Mouse (Mus musculus) stomach, postnatal 0 days (tissue): ENCODE measurements at regions not wholly inside any gene's neighbourhood (a gene's known extent, or its start where the extent isn't known, plus 50 kb on each side); places are given as distances from the start of the nearest gene placed in this dataset.

Experiments
- ATAC-seq: fragments of 200-750 bp; cut with Nextera tagmentation; 2 replicates; pipeline ENCODE4 v1.8.0; 2017; ENCODE audit not compliant: low FRiP score, low TSS enrichment
- DNase-seq: peaks from one replicate; pipeline ENCODE4 v3.0.0-alpha.2; 2016; ENCODE audit warnings: low spot score
- H3K27ac ChIP-seq: fragments of 300-500 bp; sonication (generic); replicated peaks from 2 replicates; pipeline ENCODE4 v1.5.1; 2014; ENCODE audit warnings: mild to moderate bottlenecking, control low read depth
- H3K27me3 ChIP-seq: fragments of 300-500 bp; sonication (generic); 2 replicates; pipeline ENCODE4 v1.6.1; 2014; ENCODE audit warnings: low read length; ENCODE audit not compliant: control insufficient read depth, insufficient read depth
- H3K36me3 ChIP-seq: fragments of 300-500 bp; sonication (generic); 2 replicates; pipeline ENCODE4 v1.6.1; 2014; ENCODE audit warnings: low read length, mixed read lengths; ENCODE audit not compliant: control insufficient read depth, insufficient read depth
- H3K4me1 ChIP-seq: fragments of 300-500 bp; sonication (generic); replicated peaks from 2 replicates; pipeline ENCODE4 v1.6.1; 2014; ENCODE audit warnings: antibody characterized with exemption; ENCODE audit not compliant: control insufficient read depth, insufficient read depth
- H3K4me2 ChIP-seq: fragments of 300-500 bp; sonication (generic); replicated peaks from 2 replicates; pipeline ENCODE4 v1.6.1; 2014; ENCODE audit warnings: low read depth, mild to moderate bottlenecking, control low read depth, moderate library complexity
- H3K4me3 ChIP-seq: fragments of 300-500 bp; sonication (generic); 2 replicates; pipeline ENCODE4 v1.5.1; 2014; ENCODE audit warnings: low read depth, low read length, control low read depth
- H3K9ac ChIP-seq: fragments of 300-500 bp; sonication (generic); 2 replicates; pipeline ENCODE4 v1.6.1; 2014; ENCODE audit warnings: mild to moderate bottlenecking, low read length, control low read depth, mixed read lengths
- H3K9me3 ChIP-seq: fragments of 300-500 bp; sonication (generic); 2 replicates; pipeline ENCODE4 v1.6.1; 2016; ENCODE audit warnings: low read length; ENCODE audit not compliant: control insufficient read depth
- CTCF ChIP-seq: IDR thresholded peaks from 2 replicates; pipeline ENCODE4 v1.5.1; 2016; ENCODE audit warnings: antibody characterized with exemption, low read depth, mild to moderate bottlenecking, moderate library complexity
- EP300 ChIP-seq: optimal IDR thresholded peaks from 2 replicates; pipeline ENCODE3; 2016; ENCODE audit warnings: antibody characterized with exemption
- WGBS: fragments of 180-500 bp; shearing (Covaris S2); extraction: QIAGEN DNeasy Blood & Tissue Kit; methylation state at CpG from one replicate; pipeline ENCODE4 v1.1.7; 2014; 5-methylcytosine and 5-hydroxymethylcytosine counted together

DNA sequence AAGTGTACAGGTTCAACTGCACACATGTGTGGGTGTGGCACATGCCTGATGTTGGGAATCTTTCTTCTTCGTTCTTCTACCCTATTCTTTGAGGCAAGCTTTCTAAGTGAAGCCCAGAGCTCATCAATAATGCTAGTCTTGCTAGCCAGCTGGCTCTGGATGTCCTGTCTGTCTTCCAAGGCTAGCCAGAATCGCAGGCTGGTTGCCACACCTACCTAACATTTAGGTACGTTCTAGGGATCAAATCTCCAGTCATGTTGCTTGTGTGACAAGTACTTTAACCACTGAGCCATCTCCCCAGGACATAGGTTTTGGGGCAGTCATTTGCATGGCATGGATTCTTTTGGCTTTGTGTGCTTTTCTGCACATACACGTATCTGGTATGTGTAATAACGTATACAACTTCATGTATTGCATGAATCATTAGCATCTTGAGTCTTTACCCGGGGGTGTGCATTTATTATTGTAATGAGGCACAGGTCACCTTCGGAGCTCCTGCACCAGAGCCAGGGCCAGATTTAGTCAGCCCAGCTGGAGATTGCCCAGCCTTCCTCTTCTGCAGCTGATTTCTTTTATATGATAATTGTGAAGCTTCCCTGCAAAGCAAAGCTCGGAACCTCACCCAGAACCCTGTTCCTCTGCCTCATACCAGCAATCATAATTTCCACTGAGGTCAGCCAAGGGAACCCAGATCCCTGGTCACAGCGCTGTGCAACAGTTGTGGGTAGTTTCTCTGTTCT, 50.8 kb upstream of the Ivns1abp start:
- no peaks in the 10 kb centered on the region for H3K27me3 ChIP-seq
- no peak overlapping the region for H3K4me3 ChIP-seq
- no peaks in the 10 kb centered on the region for H3K36me3 ChIP-seq
- no peak for ATAC-seq
- no peak overlapping the region for H3K27ac ChIP-seq
- H3K9ac ChIP-seq = no peak overlapping the region
- WGBS = 66% methylated on average over 9 of the region's 9 CpGs
- H3K4me2 ChIP-seq = no peak overlapping the region
- peak; percentile 4 for DNase-seq
- H3K4me1 ChIP-seq = no peaks in the 10 kb centered on the region
- TF ChIP-seq EP300 (no peak), CTCF (no peak)
- no peaks in the 10 kb centered on the region for H3K9me3 ChIP-seq
